Comparison of ENCODE assay signal across 19 mouse cellular contexts in the genomic region with DNA sequence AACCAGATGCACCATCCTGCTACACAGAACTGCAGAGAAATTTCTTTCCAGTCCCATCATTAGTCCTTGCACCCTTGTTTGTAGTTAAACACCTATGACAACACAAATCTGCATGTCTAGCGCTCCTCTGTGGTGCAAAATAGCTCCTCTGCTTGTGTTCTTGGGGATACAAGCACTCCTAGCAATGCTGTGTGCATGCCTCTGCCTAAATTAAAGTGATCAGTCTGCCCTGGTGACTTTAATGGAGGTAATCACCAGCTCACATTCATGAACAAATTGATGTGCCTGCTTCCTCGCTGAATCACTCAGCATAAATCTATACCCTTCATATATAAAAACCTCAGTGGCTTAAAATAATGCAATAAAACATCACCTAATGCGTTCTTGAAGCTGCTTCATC.
"Had no signal": no experiment of that assay in that cellular context is flagged by ENCODE, and none has a peak within 500 bp of the region (broad histone marks: within the 10 kb centered on the region; RNA-seq: fewer than 3 reads in every experiment).

No protein-coding gene starts in this region.

- DNase-seq: kidney, postnatal 10 days; kidney, postnatal 36 days; layer of hippocampus, postnatal 36 days; liver, embryonic 13.5 days; lung, adult 2 months; lung, postnatal 14 days; lung, postnatal 4 days; midbrain, embryonic 14.5 days; right cerebral cortex, adult 18-20 months; right cerebral cortex, postnatal 14 days; right cerebral cortex, postnatal 4 days; thymus, adult 2 months; thymus, postnatal 14 days; thymus, postnatal 4 days had no signal

- H3K36me3 ChIP-seq: kidney, embryonic 15.5 days; liver, embryonic 13.5 days; neural tube, embryonic 12.5 days had no signal

- H3K4me1 ChIP-seq: kidney, embryonic 15.5 days; liver, embryonic 13.5 days; neural tube, embryonic 12.5 days had no signal

- H3K4me2 ChIP-seq: kidney, embryonic 15.5 days; liver, embryonic 13.5 days; midbrain, embryonic 11.5 days; neural tube, embryonic 12.5 days had no signal

- H3K9me3 ChIP-seq: kidney, embryonic 15.5 days; liver, embryonic 13.5 days; neural tube, embryonic 12.5 days had no signal

- H3K4me3 ChIP-seq: kidney, embryonic 15.5 days; left cerebral cortex, adult 2 months; liver, embryonic 13.5 days; neural tube, embryonic 12.5 days had no signal

- H3K27me3 ChIP-seq: kidney, embryonic 15.5 days; liver, embryonic 13.5 days; neural tube, embryonic 12.5 days had no signal

- H3K27ac ChIP-seq: kidney, embryonic 15.5 days; left cerebral cortex, adult 2 months; liver, embryonic 13.5 days; neural tube, embryonic 12.5 days; stomach, postnatal 0 days had no signal

- H3K9ac ChIP-seq: kidney, embryonic 15.5 days; liver, embryonic 13.5 days; neural tube, embryonic 12.5 days had no signal
